Mouse (Mus musculus): Measurements from ENCODE around the gene Gnat2. TPM values are rescaled to one million over a fixed set of nuclear protein-coding genes. Genes with fewer than 3 reads are reported as not detected.

Gnat2 gene
- polyA plus RNA-seq, 1 experiment: 0.23 TPM

GRCm38 (mm10) chr3:108128520-108128919, 35.9 kb downstream of the Gnat2 start:
- TF ChIP-seq GATA1 (IDR thresholded peaks at IDR 0.05; ENCODE audit: low read length): no peak

- no peak for TF ChIP-seq GATA1 (IDR thresholded peaks at IDR 0.05; ENCODE audit: low read length)
These were observed 36.8 kb downstream of the Gnat2 start for GRCm38 (mm10) chr3:108129367-108129766.

- no peak for TF ChIP-seq GATA1 (IDR thresholded peaks at IDR 0.05; ENCODE audit: low read length)
These were observed 37.2 kb downstream of the Gnat2 start for GRCm38 (mm10) chr3:108129804-108130203.

- TF ChIP-seq GATA1 (IDR thresholded peaks at IDR 0.05; ENCODE audit: low read length): no peak
These were observed 38.6 kb downstream of the Gnat2 start for GRCm38 (mm10) chr3:108131216-108131615.

GRCm38 (mm10) chr3:108131821-108132220, 39.2 kb downstream of the Gnat2 start:
- no peak for TF ChIP-seq GATA1 (IDR thresholded peaks at IDR 0.05; ENCODE audit: low read length)

- TF ChIP-seq GATA1 (IDR thresholded peaks at IDR 0.05; ENCODE audit: low read length): no peak
These were observed 39.9 kb downstream of the Gnat2 start for GRCm38 (mm10) chr3:108132484-108132883.

- TF ChIP-seq GATA1 (IDR thresholded peaks at IDR 0.05; ENCODE audit: low read length): no peak
These were observed 42.1 kb downstream of the Gnat2 start for GRCm38 (mm10) chr3:108134701-108135100.

- no peak for TF ChIP-seq GATA1 (IDR thresholded peaks at IDR 0.05; ENCODE audit: low read length)
These were observed 46.5 kb downstream of the Gnat2 start for GRCm38 (mm10) chr3:108139113-108139512.

GRCm38 (mm10) chr3:108140786-108141185, 48.2 kb downstream of the Gnat2 start:
- no peak for TF ChIP-seq GATA1 (IDR thresholded peaks at IDR 0.05; ENCODE audit: low read length)

GRCm38 (mm10) chr3:108145534-108146445, 53.2 kb downstream of the Gnat2 start, which contains the start of gene Gnai3:
Gene Gnai3, minus strand, starts transcription at chr3:108146146.
- no peak for TF ChIP-seq GATA1 (IDR thresholded peaks at IDR 0.05; ENCODE audit: low read length)

GRCm38 (mm10) chr3:108146671-108147070, 54.1 kb downstream of the Gnat2 start:
- TF ChIP-seq GATA1 (IDR thresholded peaks at IDR 0.05; ENCODE audit: low read length): no peak

GRCm38 (mm10) chr3:108147386-108148235, 55.0 kb downstream of the Gnat2 start:
- TF ChIP-seq GATA1 (IDR thresholded peaks at IDR 0.05; ENCODE audit: low read length): no peak

Other genes with a start within 250 kb of the Gnat2 start
- gene Eps8l3, start 215.6 kb upstream of the Gnat2 start, polyA plus RNA-seq (2012): not detected in 2 replicates
- gene Gstm5, start 197.0 kb upstream of the Gnat2 start, polyA plus RNA-seq (2012): not detected in 2 replicates
- not detected in 2 replicates for gene Gstm7, start 161.0 kb upstream of the Gnat2 start, polyA plus RNA-seq (2012)
- not detected in 2 replicates for gene Gstm6, start 149.0 kb upstream of the Gnat2 start, polyA plus RNA-seq (2012)
- not detected in 2 replicates for gene Gstm3, start 123.5 kb upstream of the Gnat2 start, polyA plus RNA-seq (2012)
- gene Gstm2, start 106.3 kb upstream of the Gnat2 start, polyA plus RNA-seq (2012): not detected in 2 replicates
- gene Gstm1, start 74.8 kb upstream of the Gnat2 start, polyA plus RNA-seq (2012): 0.24 and 0.26 TPM in 2 replicates
- gene Gstm4, start 47.9 kb upstream of the Gnat2 start, polyA plus RNA-seq (2012): not detected in 2 replicates
- gene Ampd2, start 6.1 kb upstream of the Gnat2 start, polyA plus RNA-seq (2012): 275 and 347 TPM in 2 replicates
- gene Gnai3, start 53.4 kb downstream of the Gnat2 start, polyA plus RNA-seq (2012): 28.4 and 45.9 TPM in 2 replicates
- not detected in 2 replicates for gene Gpr61, start 62.1 kb downstream of the Gnat2 start, polyA plus RNA-seq (2012)
- gene Amigo1, start 93.5 kb downstream of the Gnat2 start, polyA plus RNA-seq (2012): 1.8 TPM in 2 replicates
- gene Cyb561d1, start 108.4 kb downstream of the Gnat2 start, polyA plus RNA-seq (2012): 2.4 and 3.0 TPM in 2 replicates
- gene Atxn7l2, start 118.1 kb downstream of the Gnat2 start, polyA plus RNA-seq (2012): 21.6 and 23.2 TPM in 2 replicates
- gene Sypl2, start 133.9 kb downstream of the Gnat2 start, polyA plus RNA-seq (2012): not detected in 2 replicates
- 4.1 and 5.1 TPM in 2 replicates for gene Psma5, start 164.1 kb downstream of the Gnat2 start, polyA plus RNA-seq (2012)
- 1.6 and 2.8 TPM in 2 replicates for gene Sort1, start 191.3 kb downstream of the Gnat2 start, polyA plus RNA-seq (2012)

Data from G1E-ER4 (cell line).